Mouse (Mus musculus): ENCODE results near the gene Gm45261. TPM values are rescaled to one million over a fixed set of nuclear protein-coding genes. Genes with fewer than 3 reads are reported as not detected.

The Gm45261 gene
- polyA plus RNA-seq, 1 experiment from 2014 or later: not detected

- H3K9ac ChIP-seq (ENCODE audit: low read depth, low read length): no peak overlapping the region
- ATAC-seq (replicated peaks; ENCODE audit: low FRiP score, low read depth): no peak
- WGBS: 64% methylated on average over 1 of the region's 1 CpGs
Observed at GRCm38 (mm10) chr1:80474942-80475341, 13.7 kb upstream of the Gm45261 start.

DNA sequence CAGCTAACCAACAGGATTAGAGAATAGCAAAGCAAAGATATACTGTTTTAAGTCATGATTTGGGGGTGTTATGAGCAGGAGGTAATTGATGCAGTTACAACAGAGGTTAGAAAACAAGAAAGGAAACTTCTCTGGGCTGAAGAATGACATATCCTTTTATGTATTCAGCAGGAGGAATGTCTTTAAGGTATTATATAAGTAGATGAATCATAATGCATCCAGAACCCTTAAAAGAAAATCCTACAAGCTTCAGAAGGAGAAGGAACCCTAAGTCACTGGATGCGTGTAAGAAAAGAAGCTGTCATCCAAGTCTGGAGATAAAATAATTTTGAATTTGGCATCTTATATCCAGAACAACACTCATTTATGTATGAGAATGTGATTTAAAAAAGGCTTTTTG is 11.1 kb upstream of the Gm45261 start:
- WGBS: 92% methylated on average over 1 of the region's 1 CpGs
- no peak overlapping the region for H3K4me3 ChIP-seq (replicated peaks; ENCODE audit: low read depth, low read length)
- no peaks in the 10 kb centered on the region for H3K27me3 ChIP-seq (ENCODE audit: insufficient read depth, low read length)
- no peaks in the 10 kb centered on the region for H3K9me3 ChIP-seq (replicated peaks; ENCODE audit: low read length)
- H3K4me1 ChIP-seq (replicated peaks; ENCODE audit: insufficient read depth, low read length): no peaks in the 10 kb centered on the region
- H3K36me3 ChIP-seq (ENCODE audit: insufficient read depth, low read length): no peaks in the 10 kb centered on the region
- DNase-seq (ENCODE audit: low spot score) (no peak), ATAC-seq (replicated peaks; ENCODE audit: low FRiP score, low read depth) (no peak)
- no peak overlapping the region for H3K9ac ChIP-seq (ENCODE audit: low read depth, low read length)
- TF ChIP-seq CTCF (IDR thresholded peaks at IDR 0.05; ENCODE audit: low read depth): no peak
- H3K27ac ChIP-seq: no peak overlapping the region
- H3K4me2 ChIP-seq (ENCODE audit: low read length): no peak overlapping the region

More at GRCm38 (mm10) chr1:80474942-80475341, 13.7 kb upstream of the Gm45261 start:
- Histone ChIP-seq H3K4me3 (replicated peaks; ENCODE audit: low read depth, low read length) (no peak overlapping the region), H3K9me3 (replicated peaks; ENCODE audit: low read length) (no peaks in the 10 kb centered on the region), H3K36me3 (ENCODE audit: insufficient read depth, low read length) (no peaks in the 10 kb centered on the region), H3K4me1 (replicated peaks; ENCODE audit: insufficient read depth, low read length) (no peaks in the 10 kb centered on the region), H3K27ac (no peak overlapping the region), H3K4me2 (ENCODE audit: low read length) (no peak overlapping the region), H3K27me3 (ENCODE audit: insufficient read depth, low read length) (no peaks in the 10 kb centered on the region)
- no peak for DNase-seq (ENCODE audit: low spot score)
- TF ChIP-seq CTCF (IDR thresholded peaks at IDR 0.05; ENCODE audit: low read depth): no peak

DNA sequence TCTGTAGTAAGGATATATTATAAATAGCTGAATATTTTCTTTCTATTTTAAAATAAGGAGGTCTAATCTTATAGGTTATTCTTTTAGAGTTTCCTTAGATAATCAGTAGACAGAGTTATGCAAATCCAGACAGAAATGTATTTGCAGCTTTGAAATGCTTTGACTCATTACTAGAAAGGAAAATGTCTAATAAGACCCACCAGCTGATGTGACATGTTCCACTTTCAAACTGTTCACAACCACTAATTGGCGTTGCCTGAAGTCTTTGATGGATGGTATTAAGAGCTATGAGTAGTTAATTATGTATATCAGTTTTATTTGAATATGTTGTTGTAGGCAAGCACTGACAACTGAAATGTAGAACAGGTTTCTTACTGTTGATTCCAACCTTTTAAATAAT is 1.3 kb downstream of the Gm45261 start:
- DNase-seq (ENCODE audit: low spot score): no peak
- H3K9me3 ChIP-seq (replicated peaks; ENCODE audit: low read length): no peaks in the 10 kb centered on the region
- H3K4me3 ChIP-seq (replicated peaks; ENCODE audit: low read depth, low read length): no peak overlapping the region
- H3K9ac ChIP-seq (ENCODE audit: low read depth, low read length): no peak overlapping the region
- H3K27ac ChIP-seq: no peak overlapping the region
- H3K4me1 ChIP-seq (replicated peaks; ENCODE audit: insufficient read depth, low read length): no peaks in the 10 kb centered on the region
- no peaks in the 10 kb centered on the region for H3K27me3 ChIP-seq (ENCODE audit: insufficient read depth, low read length)
- TF ChIP-seq CTCF (IDR thresholded peaks at IDR 0.05; ENCODE audit: low read depth): no peak
- ATAC-seq (replicated peaks; ENCODE audit: low FRiP score, low read depth): no peak
- no peaks in the 10 kb centered on the region for H3K36me3 ChIP-seq (ENCODE audit: insufficient read depth, low read length)
- 75% methylated on average over 1 of the region's 1 CpGs for WGBS
- no peak overlapping the region for H3K4me2 ChIP-seq (ENCODE audit: low read length)

- H3K27ac ChIP-seq: no peak overlapping the region
- no peak overlapping the region for H3K4me2 ChIP-seq (ENCODE audit: low read length)
- H3K9me3 ChIP-seq (replicated peaks; ENCODE audit: low read length): no peaks in the 10 kb centered on the region
- no peaks in the 10 kb centered on the region for H3K4me1 ChIP-seq (replicated peaks; ENCODE audit: insufficient read depth, low read length)
- DNase-seq (ENCODE audit: low spot score) (no peak), ATAC-seq (replicated peaks; ENCODE audit: low FRiP score, low read depth) (no peak)
- H3K27me3 ChIP-seq (ENCODE audit: insufficient read depth, low read length): no peaks in the 10 kb centered on the region
- H3K36me3 ChIP-seq (ENCODE audit: insufficient read depth, low read length): no peaks in the 10 kb centered on the region
- no peak for TF ChIP-seq CTCF (IDR thresholded peaks at IDR 0.05; ENCODE audit: low read depth)
- no peak overlapping the region for H3K4me3 ChIP-seq (replicated peaks; ENCODE audit: low read depth, low read length)
- H3K9ac ChIP-seq (ENCODE audit: low read depth, low read length): no peak overlapping the region
Observed at GRCm38 (mm10) chr1:80459477-80459876, 1.8 kb downstream of the Gm45261 start.

DNA sequence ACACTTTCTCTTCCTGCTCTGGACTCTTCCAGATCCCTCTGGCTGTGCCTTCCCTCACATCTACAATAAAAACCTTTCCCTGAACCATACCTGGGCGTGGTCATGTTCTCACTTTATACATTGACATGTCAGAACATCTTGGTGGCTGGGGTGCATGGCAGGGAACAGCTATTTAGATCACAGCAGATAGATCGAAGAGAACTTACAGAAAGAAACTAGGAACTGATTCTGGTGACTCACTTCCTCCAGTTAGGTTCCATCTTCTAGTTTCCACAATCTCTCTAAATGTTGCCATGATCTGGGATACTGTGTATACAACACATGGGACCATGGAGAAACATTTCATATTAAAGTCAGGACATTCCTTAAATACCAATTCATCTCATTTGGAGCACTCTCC is 7.3 kb downstream of the Gm45261 start:
- no peak for DNase-seq (ENCODE audit: low spot score)
- no peak for TF ChIP-seq CTCF (IDR thresholded peaks at IDR 0.05; ENCODE audit: low read depth)
- no peak overlapping the region for H3K27ac ChIP-seq
- H3K4me2 ChIP-seq (ENCODE audit: low read length): no peak overlapping the region
- ATAC-seq (replicated peaks; ENCODE audit: low FRiP score, low read depth): no peak
- H3K36me3 ChIP-seq (ENCODE audit: insufficient read depth, low read length): no peaks in the 10 kb centered on the region
- H3K4me3 ChIP-seq (replicated peaks; ENCODE audit: low read depth, low read length): no peak overlapping the region
- no peaks in the 10 kb centered on the region for H3K27me3 ChIP-seq (ENCODE audit: insufficient read depth, low read length)
- 80% methylated on average over 2 of the region's 2 CpGs for WGBS
- H3K4me1 ChIP-seq (replicated peaks; ENCODE audit: insufficient read depth, low read length): no peaks in the 10 kb centered on the region
- no peaks in the 10 kb centered on the region for H3K9me3 ChIP-seq (replicated peaks; ENCODE audit: low read length)
- no peak overlapping the region for H3K9ac ChIP-seq (ENCODE audit: low read depth, low read length)

GRCm38 (mm10) chr1:80451914-80452549 is 9.2 kb downstream of the Gm45261 start:
- Histone ChIP-seq H3K9ac (ENCODE audit: low read depth, low read length) (no peak overlapping the region), H3K4me2 (ENCODE audit: low read length) (no peak overlapping the region), H3K4me1 (replicated peaks; ENCODE audit: insufficient read depth, low read length) (no peaks in the 10 kb centered on the region), H3K27ac (no peak overlapping the region), H3K9me3 (replicated peaks; ENCODE audit: low read length) (no peaks in the 10 kb centered on the region), H3K27me3 (ENCODE audit: insufficient read depth, low read length) (no peaks in the 10 kb centered on the region), H3K36me3 (ENCODE audit: insufficient read depth, low read length) (no peaks in the 10 kb centered on the region), H3K4me3 (replicated peaks; ENCODE audit: low read depth, low read length) (no peak overlapping the region)
- WGBS: 91% methylated on average over 1 of the region's 1 CpGs
- DNase-seq (ENCODE audit: low spot score) (no peak), ATAC-seq (replicated peaks; ENCODE audit: low FRiP score, low read depth) (no peak)
- no peak for TF ChIP-seq CTCF (IDR thresholded peaks at IDR 0.05; ENCODE audit: low read depth)

- TF ChIP-seq CTCF (IDR thresholded peaks at IDR 0.05; ENCODE audit: low read depth): no peak
- H3K9me3 ChIP-seq (replicated peaks; ENCODE audit: low read length): no peaks in the 10 kb centered on the region
- H3K27me3 ChIP-seq (ENCODE audit: insufficient read depth, low read length): no peaks in the 10 kb centered on the region
- WGBS: 65% methylated on average over 1 of the region's 1 CpGs
- DNase-seq (ENCODE audit: low spot score): no peak
- no peak overlapping the region for H3K4me3 ChIP-seq (replicated peaks; ENCODE audit: low read depth, low read length)
- H3K27ac ChIP-seq: no peak overlapping the region
- no peak overlapping the region for H3K9ac ChIP-seq (ENCODE audit: low read depth, low read length)
- H3K36me3 ChIP-seq (ENCODE audit: insufficient read depth, low read length): no peaks in the 10 kb centered on the region
- no peaks in the 10 kb centered on the region for H3K4me1 ChIP-seq (replicated peaks; ENCODE audit: insufficient read depth, low read length)
- ATAC-seq (replicated peaks; ENCODE audit: low FRiP score, low read depth): no peak
- H3K4me2 ChIP-seq (ENCODE audit: low read length): no peak overlapping the region
Observed at GRCm38 (mm10) chr1:80447554-80447953, 13.7 kb downstream of the Gm45261 start.
